Mouse (Mus musculus) ES-Bruce4 (cell line): ENCODE measurements around the gene Phf2.

Experiments
- CTCF ChIP-seq: IDR thresholded peaks from one replicate; pipeline ENCODE4 v1.8.1; 2011; ENCODE audit warnings: low read depth, low read length
- EP300 ChIP-seq: IDR thresholded peaks from 2 replicates; pipeline ENCODE4 v1.6.1; 2011; ENCODE audit warnings: low read depth, low read length; ENCODE audit not compliant: insufficient read depth

DNA sequence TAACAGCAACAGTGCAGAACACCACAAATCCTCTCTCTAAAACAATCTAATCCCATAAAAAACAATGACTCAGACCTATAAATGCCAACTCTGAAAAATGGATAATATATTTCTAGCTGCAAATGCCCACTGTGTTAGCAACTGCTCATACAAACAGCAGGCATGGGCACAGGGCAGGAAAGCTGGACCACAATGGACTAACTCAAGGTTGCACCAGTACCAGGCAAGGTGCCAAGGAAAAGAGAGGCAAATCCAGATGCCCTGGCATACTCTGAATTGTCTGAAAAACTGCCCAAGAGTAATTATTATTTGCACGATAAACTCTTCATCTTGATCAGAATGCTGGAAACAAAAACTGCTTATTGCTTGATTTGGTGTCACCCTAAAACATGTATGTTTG is 42.8 kb upstream of the Phf2 start:
- TF ChIP-seq CTCF (no peak), EP300 (no peak)
